In genomic region chr7:103844525-103845325, GRCm38 (mm10) we compare ENCODE assay signal across 17 mouse cellular contexts. TPM values are rescaled to one million over a fixed set of nuclear protein-coding genes. Genes with fewer than 3 reads are reported as not detected.
"Had no signal": no experiment of that assay in that cellular context is flagged by ENCODE, and none has a peak within 500 bp of the region (broad histone marks: within the 10 kb centered on the region; RNA-seq: fewer than 3 reads in every experiment).

No protein-coding gene starts in this region.

- H3K27ac ChIP-seq: kidney, embryonic 15.5 days; limb, embryonic 15.5 days; macrophage; midbrain, embryonic 12.5 days; neural tube, embryonic 12.5 days; stomach, postnatal 0 days had no signal

- H3K4me1 ChIP-seq: kidney, embryonic 15.5 days; limb, embryonic 15.5 days; midbrain, embryonic 12.5 days; neural tube, embryonic 12.5 days had no signal

- H3K36me3 ChIP-seq: kidney, embryonic 15.5 days; limb, embryonic 15.5 days; midbrain, embryonic 12.5 days; neural tube, embryonic 12.5 days had no signal

- H3K27me3 ChIP-seq: kidney, embryonic 15.5 days; limb, embryonic 15.5 days; midbrain, embryonic 12.5 days; neural tube, embryonic 12.5 days had no signal

- H3K9me3 ChIP-seq: kidney, embryonic 15.5 days; limb, embryonic 15.5 days; midbrain, embryonic 12.5 days; neural tube, embryonic 12.5 days had no signal

- DNase-seq: kidney, adult 2 months; kidney, postnatal 25 days; lung, embryonic 14.5 days; lung, postnatal 10 days; thymus, postnatal 4 days had no signal

- H3K4me2 ChIP-seq: kidney, embryonic 15.5 days; limb, embryonic 15.5 days; lung, embryonic 14.5 days; midbrain, embryonic 12.5 days; neural tube, embryonic 12.5 days had no signal

- H3K4me3 ChIP-seq: kidney, embryonic 15.5 days; limb, embryonic 15.5 days; midbrain, embryonic 12.5 days; neural tube, embryonic 12.5 days had no signal

- H3K9ac ChIP-seq: kidney, embryonic 15.5 days; limb, embryonic 15.5 days; lung, embryonic 14.5 days; midbrain, embryonic 12.5 days; neural tube, embryonic 12.5 days had no signal

RNA-seq across cellular contexts. Expression of gene Hbb-bh1, which starts 1.8 kb away (rescaled TPM):
- total RNA-seq: layer of hippocampus, postnatal 25 days; left cerebral cortex, adult 8-10 months; left cerebral cortex, postnatal 25 days; megakaryocyte-erythroid progenitor cell, adult 5-6 weeks; neutrophil, adult 5-6 weeks had no signal
- polyA plus RNA-seq: kidney, adult 2 months; macrophage; stomach, postnatal 0 days had no signal

RNA-seq across cellular contexts. Expression of gene Hbb-bh2, which starts 4.4 kb away (rescaled TPM):
- total RNA-seq: layer of hippocampus, postnatal 25 days; left cerebral cortex, adult 8-10 months; left cerebral cortex, postnatal 25 days; megakaryocyte-erythroid progenitor cell, adult 5-6 weeks; neutrophil, adult 5-6 weeks had no signal
- polyA plus RNA-seq: kidney, adult 2 months; kidney, embryonic 15.5 days; limb, embryonic 11.5 days; limb, embryonic 15.5 days; lung, embryonic 14.5 days; macrophage; midbrain, embryonic 12.5 days; stomach, postnatal 0 days had no signal

RNA-seq across cellular contexts. Expression of gene Hbb-y, which starts 8.3 kb away (rescaled TPM):
- total RNA-seq: layer of hippocampus, postnatal 25 days; left cerebral cortex, postnatal 25 days; megakaryocyte-erythroid progenitor cell, adult 5-6 weeks; neutrophil, adult 5-6 weeks had no signal
- polyA plus RNA-seq: kidney, adult 2 months; macrophage; stomach, postnatal 0 days had no signal

RNA-seq across cellular contexts. Expression of gene Hbb-bs, which starts 16.8 kb away (rescaled TPM):
- polyA plus RNA-seq: macrophage had no signal

RNA-seq across cellular contexts. Expression of gene Hbb-bt, which starts 30.9 kb away (rescaled TPM):
- polyA plus RNA-seq: macrophage had no signal
